Mouse (Mus musculus) kidney, adult 2 months (tissue): ENCODE data around the gene Fgf4. TPM values are rescaled to one million over a fixed set of nuclear protein-coding genes. Genes with fewer than 3 reads are reported as not detected.

Experiments used
- DNase-seq: peaks from one replicate; pipeline ENCODE4 v3.0.0; 2021
- H3K27ac ChIP-seq: fragments of 200-500 bp; 2 replicates; pipeline ENCODE4 v1.5.1; 2012; ENCODE audit warnings: low read depth, low read length, control low read depth, inconsistent platforms; ENCODE audit not compliant: insufficient read depth
- H3K27me3 ChIP-seq: fragments of 200-500 bp; replicated peaks from 2 replicates; pipeline ENCODE4 v1.6.1; 2012; ENCODE audit warnings: mild to moderate bottlenecking, moderate library complexity, low read length, inconsistent platforms; ENCODE audit not compliant: control insufficient read depth, insufficient read depth
- H3K36me3 ChIP-seq: fragments of 200-500 bp; 2 replicates; pipeline ENCODE4 v1.6.1; 2012; ENCODE audit warnings: mild to moderate bottlenecking, moderate library complexity, low read length, inconsistent platforms; ENCODE audit not compliant: control insufficient read depth, insufficient read depth
- H3K4me1 ChIP-seq: fragments of 200-500 bp; 2 replicates; pipeline ENCODE4 v1.6.1; 2011; ENCODE audit warnings: low read length; ENCODE audit not compliant: control insufficient read depth, insufficient read depth
- H3K4me3 ChIP-seq: fragments of 200-500 bp; 2 replicates; pipeline ENCODE4 v1.5.1; 2011; ENCODE audit warnings: mild to moderate bottlenecking, low read depth, low read length, control low read depth; ENCODE audit not compliant: insufficient read depth
- CTCF ChIP-seq: fragments of 200-500 bp; conservative IDR thresholded peaks from 2 replicates; pipeline ENCODE4 v1.5.1; 2011; ENCODE audit warnings: low read depth, mild to moderate bottlenecking, control low read depth, low read length, moderate library complexity, mixed read lengths; ENCODE audit not compliant: insufficient read depth, insufficient read length
- POLR2A ChIP-seq: fragments of 200-500 bp; IDR thresholded peaks from one replicate; pipeline ENCODE4 v1.6.1; 2011; ENCODE audit warnings: low read depth, low read length, control low read depth
- WGBS: fragments of 180-500 bp; shearing (Covaris S2); methylation state at CpG from one replicate; pipeline ENCODE4 v1.1.7; 2018; 5-methylcytosine and 5-hydroxymethylcytosine counted together
- polyA plus RNA-seq: library from polyadenylated mRNA; depleted of rRNA; stranded (reverse); fragments of >200 nt; gene quantifications from 2 replicates; pipeline ENCODE4 v1.2.3, GENCODE M21; 2012

Gene Fgf4
- polyA plus RNA-seq, 1 experiment = not detected

GRCm38 (mm10) chr7:144857826-144858342 is 10.7 kb downstream of the Fgf4 start:
- Histone ChIP-seq H3K4me1 (no peaks in the 10 kb centered on the region), H3K27me3 (peaks cover 3% of the 10 kb centered on the region), H3K27ac (no peak overlapping the region), H3K36me3 (no peaks in the 10 kb centered on the region), H3K4me3 (no peak overlapping the region)
- WGBS = 91% methylated on average over 3 of the region's 3 CpGs
- TF ChIP-seq POLR2A = no peak
- TF ChIP-seq CTCF = no peak
- DNase-seq = no peak

- TF ChIP-seq CTCF = no peak
- TF ChIP-seq POLR2A = no peak
- no peak for DNase-seq
- Histone ChIP-seq H3K4me3 (no peak overlapping the region), H3K36me3 (no peaks in the 10 kb centered on the region), H3K27me3 (peaks cover 3% of the 10 kb centered on the region), H3K27ac (no peak overlapping the region), H3K4me1 (no peaks in the 10 kb centered on the region)
- WGBS = 90% methylated on average over 1 of the region's 1 CpGs
Measured at GRCm38 (mm10) chr7:144858702-144859101, 11.5 kb downstream of the Fgf4 start.

- WGBS = 3% methylated on average over 71 of the region's 72 CpGs
- Histone ChIP-seq H3K27me3 (peaks cover 3% of the 10 kb centered on the region), H3K4me3 (no peak overlapping the region), H3K36me3 (no peaks in the 10 kb centered on the region), H3K4me1 (no peaks in the 10 kb centered on the region), H3K27ac (no peak overlapping the region)
- TF ChIP-seq POLR2A = no peak
- no peak for TF ChIP-seq CTCF
- DNase-seq = no peak
Measured at GRCm38 (mm10) chr7:144861056-144861768, 14.0 kb downstream of the Fgf4 start.

GRCm38 (mm10) chr7:144861769-144862070 is 14.6 kb downstream of the Fgf4 start:
- Histone ChIP-seq H3K36me3 (no peaks in the 10 kb centered on the region), H3K27me3 (peaks cover 3% of the 10 kb centered on the region), H3K4me3 (no peak overlapping the region), H3K27ac (no peak overlapping the region), H3K4me1 (no peaks in the 10 kb centered on the region)
- no peak for DNase-seq
- WGBS = under 1% methylated on average over 28 of the region's 28 CpGs
- TF ChIP-seq CTCF (no peak), POLR2A (no peak)

- Histone ChIP-seq H3K4me1 (no peaks in the 10 kb centered on the region), H3K36me3 (no peaks in the 10 kb centered on the region), H3K27ac (no peak overlapping the region), H3K27me3 (peaks cover 3% of the 10 kb centered on the region), H3K4me3 (no peak overlapping the region)
- no peak for DNase-seq
- TF ChIP-seq CTCF (no peak), POLR2A (no peak)
- 2% methylated on average over 15 of the region's 15 CpGs for WGBS
Measured at GRCm38 (mm10) chr7:144862126-144862525, 15.0 kb downstream of the Fgf4 start.

- no peak overlapping the region for H3K4me3 ChIP-seq
- H3K27me3 ChIP-seq = peaks cover 3% of the 10 kb centered on the region
- 9% methylated on average over 18 of the region's 18 CpGs for WGBS
- H3K27ac ChIP-seq = no peak overlapping the region
- H3K4me1 ChIP-seq = no peaks in the 10 kb centered on the region
- H3K36me3 ChIP-seq = no peaks in the 10 kb centered on the region
- no peak for DNase-seq
- TF ChIP-seq CTCF = no peak
- no peak for TF ChIP-seq POLR2A
Measured at GRCm38 (mm10) chr7:144862712-144863111, 15.5 kb downstream of the Fgf4 start.

GRCm38 (mm10) chr7:144863196-144863595 is 16.0 kb downstream of the Fgf4 start:
- TF ChIP-seq CTCF (no peak), POLR2A (no peak)
- 5% methylated on average over 11 of the region's 11 CpGs for WGBS
- H3K27me3 ChIP-seq = peaks cover 3% of the 10 kb centered on the region
- no peaks in the 10 kb centered on the region for H3K4me1 ChIP-seq
- H3K27ac ChIP-seq = no peak overlapping the region
- no peaks in the 10 kb centered on the region for H3K36me3 ChIP-seq
- no peak overlapping the region for H3K4me3 ChIP-seq
- DNase-seq = no peak
